8 mouse cellular contexts compared by ENCODE assay signal in the genomic region with DNA sequence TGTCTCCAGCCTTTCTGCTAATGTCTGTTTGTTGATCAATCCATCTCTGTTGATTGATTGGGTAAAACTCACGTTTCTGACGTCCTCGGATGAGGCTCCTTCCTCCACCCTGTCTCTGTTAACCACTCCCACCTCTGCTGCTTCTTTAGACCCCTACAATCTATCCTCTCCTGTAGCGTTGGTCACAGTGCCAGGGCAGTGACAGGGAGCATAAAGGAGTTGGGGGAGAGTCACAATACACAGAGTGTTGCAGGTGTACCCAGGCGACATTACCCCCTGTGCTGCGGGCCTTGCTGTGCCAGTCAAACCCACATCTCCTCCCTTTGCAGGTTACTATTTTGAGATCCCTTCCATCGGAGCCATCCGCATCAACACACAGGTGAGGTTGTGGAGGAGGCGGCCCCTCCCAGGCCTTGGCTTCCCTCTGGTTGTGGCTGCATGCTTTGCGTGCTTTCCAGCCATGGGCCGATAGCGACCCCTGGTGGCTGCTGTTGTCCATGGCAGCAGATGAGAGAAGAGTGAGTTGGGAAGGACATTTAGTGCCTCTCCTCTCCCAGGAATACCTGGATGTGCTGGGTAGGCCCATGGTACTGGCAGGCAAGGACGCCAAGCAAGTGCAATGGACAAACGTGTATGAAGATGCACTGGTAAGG. TPM values are rescaled to one million over a fixed set of nuclear protein-coding genes. Genes with fewer than 3 reads are reported as not detected.
DNase-seq lines count a peak whose midpoint lies in the region; ATAC-seq lines count a peak whose summit lies in the region.

No protein-coding gene starts in this region.

- H3K4me2 ChIP-seq in liver, embryonic 11.5 days = no peak overlapping the region
- H3K4me2 ChIP-seq in neural tube, embryonic 11.5 days (ENCODE audit: low read depth) = no peak overlapping the region
- H3K4me2 ChIP-seq in stomach, embryonic 14.5 days (replicated peaks; ENCODE audit: low read depth, low read length) = no peak overlapping the region

- no peak overlapping the region for H3K27ac ChIP-seq in liver, embryonic 11.5 days (ENCODE audit: low read depth, low read length)
- H3K27ac ChIP-seq in neural tube, embryonic 11.5 days (ENCODE audit: low read depth, low read length) = no peak overlapping the region
- H3K27ac ChIP-seq in stomach, embryonic 14.5 days (ENCODE audit: low read length) = no peak overlapping the region

- H3K27me3 ChIP-seq in liver, embryonic 11.5 days (replicated peaks; ENCODE audit: control insufficient read depth, insufficient read depth, low read length) = peaks cover 10% of the 10 kb centered on the region
- no peaks in the 10 kb centered on the region for H3K27me3 ChIP-seq in neural tube, embryonic 11.5 days (ENCODE audit: control insufficient read depth, insufficient read depth, low read length)
- no peaks in the 10 kb centered on the region for H3K27me3 ChIP-seq in stomach, embryonic 14.5 days (ENCODE audit: control insufficient read depth, insufficient read depth, low read length)

- 24% methylated on average over 14 of the region's 14 CpGs for WGBS in liver, embryonic 11.5 days
- WGBS in neural tube, embryonic 11.5 days = 28% methylated on average over 14 of the region's 14 CpGs
- 17% methylated on average over 14 of the region's 14 CpGs for WGBS in stomach, embryonic 14.5 days

- peak; percentile 38 for ATAC-seq in liver, embryonic 11.5 days (replicated peaks; ENCODE audit: low FRiP score)
- peak; percentile 29; the same call in 1 of the 2 replicates for ATAC-seq in neural tube, embryonic 11.5 days (ENCODE audit: insufficient read depth, low FRiP score, low TSS enrichment)
- ATAC-seq in stomach, embryonic 14.5 days (ENCODE audit: insufficient number of reproducible peaks, insufficient read depth, low FRiP score, low read depth) = 0 out of 2 replicates have a peak, but pooled peaks have one; percentile 16

- no peaks in the 10 kb centered on the region for H3K36me3 ChIP-seq in liver, embryonic 11.5 days (ENCODE audit: control insufficient read depth, insufficient read depth, low read length)
- H3K36me3 ChIP-seq in neural tube, embryonic 11.5 days (ENCODE audit: control insufficient read depth, insufficient read depth, low read length) = no peaks in the 10 kb centered on the region
- H3K36me3 ChIP-seq in stomach, embryonic 14.5 days (ENCODE audit: control insufficient read depth, insufficient read depth, low read length) = no peaks in the 10 kb centered on the region

- 0 out of 2 replicates have a peak, but pooled peaks cover 4% of the 10 kb centered on the region for H3K4me1 ChIP-seq in liver, embryonic 11.5 days (replicated peaks; ENCODE audit: control insufficient read depth, insufficient read depth, low read length)
- 0 out of 2 replicates have a peak, but pooled peaks cover 3% of the 10 kb centered on the region for H3K4me1 ChIP-seq in neural tube, embryonic 11.5 days (ENCODE audit: control insufficient read depth, insufficient read depth, low read length)
- H3K4me1 ChIP-seq in stomach, embryonic 14.5 days (ENCODE audit: control insufficient read depth, insufficient read depth, low read length) = no peaks in the 10 kb centered on the region

- no peak overlapping the region for H3K4me3 ChIP-seq in liver, embryonic 11.5 days (ENCODE audit: low read depth, low read length)
- H3K4me3 ChIP-seq in neural tube, embryonic 11.5 days (ENCODE audit: low read depth, low read length) = no peak overlapping the region
- H3K4me3 ChIP-seq in stomach, embryonic 14.5 days (ENCODE audit: low read depth, low read length) = no peak overlapping the region

- peak; percentile 74 for DNase-seq in 3T3-L1 (ENCODE audit: low read depth, low spot score)
- peak; percentile 54 for DNase-seq in adrenal gland, adult 8-10 months
- peak; percentile 87 for DNase-seq in embryo, embryonic 11 days
- peak; percentile 79 to 80 for DNase-seq in gastrocnemius, postnatal 4 days (ENCODE audit: low spot score in 2 of 2)
- DNase-seq in kidney, postnatal 10 days = peak; percentile 92
- DNase-seq in liver, embryonic 11.5 days (ENCODE audit: low spot score) = peak; percentile 86
- DNase-seq in neural tube, embryonic 11.5 days (ENCODE audit: low spot score) = peak; percentile 89

- H3K9ac ChIP-seq in liver, embryonic 11.5 days (ENCODE audit: low read depth, low read length) = no peak overlapping the region
- peak overlapping the region; percentile 3; the same call in 1 of the 2 replicates for H3K9ac ChIP-seq in neural tube, embryonic 11.5 days (ENCODE audit: low read length)
- no peak overlapping the region for H3K9ac ChIP-seq in stomach, embryonic 14.5 days (replicated peaks; ENCODE audit: low read depth, low read length)

- no peaks in the 10 kb centered on the region for H3K9me3 ChIP-seq in liver, embryonic 11.5 days (ENCODE audit: control insufficient read depth, low read length)
- H3K9me3 ChIP-seq in neural tube, embryonic 11.5 days (ENCODE audit: control insufficient read depth, low read length) = no peaks in the 10 kb centered on the region
- H3K9me3 ChIP-seq in stomach, embryonic 14.5 days (ENCODE audit: control insufficient read depth, low read depth, low read length) = no peaks in the 10 kb centered on the region

RNA-seq across cellular contexts. Expression of gene Tmem115, which starts 19.3 kb away (rescaled TPM):
- total RNA-seq in adrenal gland, adult 8-10 months (2022) = 10 to 100 TPM; 41.7 to 51.9 (median 46.5) TPM
- 10 to 100 TPM; 27.9 to 30.4 TPM for total RNA-seq in gastrocnemius, postnatal 4 days (2021)
- polyA plus RNA-seq in liver, embryonic 11.5 days (2014; fragmentation: Nextera tagmentation; extraction: Ambion mirVana) = 35.4 and 35.9 TPM in 2 replicates
- 47.0 and 47.2 TPM in 2 replicates for polyA plus RNA-seq in neural tube, embryonic 11.5 days (2014; fragmentation: Nextera tagmentation; extraction: Ambion mirVana)
- polyA plus RNA-seq in stomach, embryonic 14.5 days (2014; fragmentation: Nextera tagmentation; extraction: Ambion mirVana) = 45.9 and 46.6 TPM in 2 replicates

RNA-seq across cellular contexts. Expression of gene Cyb561d2, which starts 27.6 kb away (rescaled TPM):
- total RNA-seq in adrenal gland, adult 8-10 months (2022) = 10 to 100 TPM; 21.1 to 28.3 (median 25.1) TPM
- 1 to 10 TPM; 4.6 to 5.9 TPM for total RNA-seq in gastrocnemius, postnatal 4 days (2021)
- polyA plus RNA-seq in liver, embryonic 11.5 days (2014; fragmentation: Nextera tagmentation; extraction: Ambion mirVana) = 28.9 and 31.0 TPM in 2 replicates
- 19.7 and 21.9 TPM in 2 replicates for polyA plus RNA-seq in neural tube, embryonic 11.5 days (2014; fragmentation: Nextera tagmentation; extraction: Ambion mirVana)
- 23.8 and 29.2 TPM in 2 replicates for polyA plus RNA-seq in stomach, embryonic 14.5 days (2014; fragmentation: Nextera tagmentation; extraction: Ambion mirVana)

RNA-seq across cellular contexts. Expression of gene Nprl2, which starts 27.6 kb away (rescaled TPM):
- total RNA-seq in adrenal gland, adult 8-10 months (2022) = 10 to 100 TPM; 30.3 to 35.9 (median 32.0) TPM
- total RNA-seq in gastrocnemius, postnatal 4 days (2021) = 10 to 100 TPM; 10.0 to 12.7 TPM
- polyA plus RNA-seq in liver, embryonic 11.5 days (2014; fragmentation: Nextera tagmentation; extraction: Ambion mirVana) = 26.5 and 31.3 TPM in 2 replicates
- polyA plus RNA-seq in neural tube, embryonic 11.5 days (2014; fragmentation: Nextera tagmentation; extraction: Ambion mirVana) = 45.8 and 48.9 TPM in 2 replicates
- polyA plus RNA-seq in stomach, embryonic 14.5 days (2014; fragmentation: Nextera tagmentation; extraction: Ambion mirVana) = 44.7 and 46.0 TPM in 2 replicates

RNA-seq across cellular contexts. Expression of gene Zmynd10, which starts 32.7 kb away (rescaled TPM):
- 1 to 10 TPM in 1 of 4 experiments, under 1 TPM in 2, not detected in 1; 0.41 to 1.7 (median 0.62) TPM for total RNA-seq in adrenal gland, adult 8-10 months (2022)
- not detected for total RNA-seq in gastrocnemius, postnatal 4 days (2021)
- polyA plus RNA-seq in liver, embryonic 11.5 days (2014; fragmentation: Nextera tagmentation; extraction: Ambion mirVana) = 0.10 and 0.35 TPM in 2 replicates
- 0.65 and 1.3 TPM in 2 replicates for polyA plus RNA-seq in neural tube, embryonic 11.5 days (2014; fragmentation: Nextera tagmentation; extraction: Ambion mirVana)
- 0.52 and 0.74 TPM in 2 replicates for polyA plus RNA-seq in stomach, embryonic 14.5 days (2014; fragmentation: Nextera tagmentation; extraction: Ambion mirVana)

RNA-seq across cellular contexts. Expression of gene Rassf1, which starts 36.9 kb away (rescaled TPM):
- 10 to 100 TPM; 16.1 to 33.1 (median 26.2) TPM for total RNA-seq in adrenal gland, adult 8-10 months (2022)
- total RNA-seq in gastrocnemius, postnatal 4 days (2021) = 10 to 100 TPM; 31.1 to 39.6 TPM
- polyA plus RNA-seq in liver, embryonic 11.5 days (2014; fragmentation: Nextera tagmentation; extraction: Ambion mirVana) = 31.2 and 37.0 TPM in 2 replicates
- polyA plus RNA-seq in neural tube, embryonic 11.5 days (2014; fragmentation: Nextera tagmentation; extraction: Ambion mirVana) = 38.5 and 41.3 TPM in 2 replicates
- polyA plus RNA-seq in stomach, embryonic 14.5 days (2014; fragmentation: Nextera tagmentation; extraction: Ambion mirVana) = 53.6 and 54.1 TPM in 2 replicates
